Mouse (Mus musculus) cerebellum, adult 2 months (tissue): ENCODE results near the gene Gm49380. TPM values are rescaled to one million over a fixed set of nuclear protein-coding genes. Genes with fewer than 3 reads are reported as not detected.

Source experiments
- DNase-seq, 2 experiments: peaks; one replicate each; pipeline ENCODE4 v3.0.0; 2021
- H3K27ac ChIP-seq: fragments of 200-500 bp; 2 replicates; pipeline ENCODE4 v1.5.1; 2012; ENCODE audit warnings: low read length, control low read depth, inconsistent platforms; ENCODE audit not compliant: insufficient read depth
- H3K27me3 ChIP-seq: fragments of 200-500 bp; 2 replicates; pipeline ENCODE4 v1.6.1; 2012; ENCODE audit warnings: inconsistent platforms, mild to moderate bottlenecking, low read length, moderate library complexity; ENCODE audit not compliant: control insufficient read depth, insufficient read depth
- H3K4me1 ChIP-seq: fragments of 200-500 bp; 2 replicates; pipeline ENCODE4 v1.6.1; 2011; ENCODE audit warnings: low read length; ENCODE audit not compliant: control insufficient read depth, insufficient read depth
- H3K4me3 ChIP-seq: fragments of 200-500 bp; replicated peaks from 2 replicates; pipeline ENCODE3; 2011; ENCODE audit warnings: mild to moderate bottlenecking, low read depth, low read length, control low read depth; ENCODE audit not compliant: insufficient read depth
- CTCF ChIP-seq: fragments of 200-500 bp; IDR thresholded peaks from 2 replicates; pipeline ENCODE4 v1.5.1; 2011; ENCODE audit warnings: low read depth, mild to moderate bottlenecking, control low read depth, low read length, moderate library complexity, borderline replicate concordance; ENCODE audit not compliant: insufficient read depth
- POLR2A ChIP-seq: fragments of 200-500 bp; IDR thresholded peaks from 2 replicates; pipeline ENCODE4 v1.6.1; 2011; ENCODE audit warnings: low read length, control low read depth, borderline replicate concordance; ENCODE audit not compliant: insufficient read depth
- WGBS: fragments of 180-500 bp; shearing (Covaris S2); methylation state at CpG from one replicate; pipeline ENCODE4 v1.1.7; 2018; 5-methylcytosine and 5-hydroxymethylcytosine counted together
- polyA plus RNA-seq: library from polyadenylated mRNA; depleted of rRNA; stranded (reverse); fragments of >200 nt; gene quantifications from 2 replicates; pipeline ENCODE4 v1.2.3, GENCODE M21; 2012

The Gm49380 gene
- polyA plus RNA-seq, 1 experiment, result 0.75 TPM

- no peak for DNase-seq
- Histone ChIP-seq H3K4me1 (no peaks in the 10 kb centered on the region), H3K27ac (no peak overlapping the region), H3K4me3 (no peak overlapping the region), H3K27me3 (no peaks in the 10 kb centered on the region; the same call in 1 of the 2 replicates)
- TF ChIP-seq CTCF, result no peak
- no peak for TF ChIP-seq POLR2A
- whole genome bisulfite sequencing, result 91% methylated on average over 5 of the region's 5 CpGs
Observed at GRCm38 (mm10) chr9:44033317-44033716, 80.0 kb downstream of the Gm49380 start.

- WGBS, result 73% methylated on average over 4 of the region's 4 CpGs
Observed at GRCm38 (mm10) chr9:44031946-44032345, 81.4 kb downstream of the Gm49380 start.

GRCm38 (mm10) chr9:44031079-44031478, 82.2 kb downstream of the Gm49380 start:
- TF ChIP-seq CTCF, result no peak
- no peak for TF ChIP-seq POLR2A
- H3K4me1 ChIP-seq, result no peaks in the 10 kb centered on the region
- no peak overlapping the region for H3K27ac ChIP-seq
- 90% methylated on average over 5 of the region's 5 CpGs for WGBS
- no peak for DNase-seq
- no peaks in the 10 kb centered on the region for H3K27me3 ChIP-seq
- no peak overlapping the region for H3K4me3 ChIP-seq

More at GRCm38 (mm10) chr9:44031946-44032345, 81.4 kb downstream of the Gm49380 start:
- no peaks in the 10 kb centered on the region for H3K4me1 ChIP-seq
- H3K4me3 ChIP-seq, result no peak overlapping the region
- H3K27me3 ChIP-seq, result no peaks in the 10 kb centered on the region
- no peak for DNase-seq
- TF ChIP-seq CTCF, result no peak
- TF ChIP-seq POLR2A, result no peak
- H3K27ac ChIP-seq, result no peak overlapping the region

GRCm38 (mm10) chr9:44030646-44031045, 82.7 kb downstream of the Gm49380 start:
- Histone ChIP-seq H3K27ac (no peak overlapping the region), H3K4me1 (no peaks in the 10 kb centered on the region), H3K27me3 (no peaks in the 10 kb centered on the region), H3K4me3 (no peak overlapping the region)
- no peak for DNase-seq
- 95% methylated on average over 4 of the region's 4 CpGs for WGBS
- TF ChIP-seq POLR2A, result no peak
- no peak for TF ChIP-seq CTCF

- no peaks in the 10 kb centered on the region for H3K27me3 ChIP-seq
- H3K27ac ChIP-seq, result no peak overlapping the region
- H3K4me3 ChIP-seq, result no peak overlapping the region
- 51% methylated on average over 5 of the region's 5 CpGs for WGBS
- H3K4me1 ChIP-seq, result no peaks in the 10 kb centered on the region
- TF ChIP-seq CTCF (no peak), POLR2A (no peak)
- no peak for DNase-seq
Observed at GRCm38 (mm10) chr9:44029580-44030236, 83.6 kb downstream of the Gm49380 start.

GRCm38 (mm10) chr9:44024096-44024495, 89.2 kb downstream of the Gm49380 start:
- 74% methylated on average over 3 of the region's 3 CpGs for WGBS
- Histone ChIP-seq H3K27me3 (no peaks in the 10 kb centered on the region), H3K27ac (no peak overlapping the region), H3K4me1 (no peaks in the 10 kb centered on the region), H3K4me3 (no peak overlapping the region)
- no peak for TF ChIP-seq CTCF
- DNase-seq, result no peak

GRCm38 (mm10) chr9:44022100-44022847, 91.0 kb downstream of the Gm49380 start:
- no peak for DNase-seq
- H3K27ac ChIP-seq, result no peak overlapping the region
- H3K4me1 ChIP-seq, result no peaks in the 10 kb centered on the region
- H3K27me3 ChIP-seq, result no peaks in the 10 kb centered on the region
- 62% methylated on average over 8 of the region's 8 CpGs for WGBS
- TF ChIP-seq CTCF (no peak), POLR2A (no peak)
- H3K4me3 ChIP-seq, result no peak overlapping the region

GRCm38 (mm10) chr9:44020001-44020400, 93.3 kb downstream of the Gm49380 start:
- H3K4me1 ChIP-seq, result no peaks in the 10 kb centered on the region
- no peaks in the 10 kb centered on the region for H3K27me3 ChIP-seq
- 84% methylated on average over 7 of the region's 7 CpGs for WGBS
- no peak for TF ChIP-seq CTCF
- no peak for TF ChIP-seq POLR2A
- H3K27ac ChIP-seq, result no peak overlapping the region
- H3K4me3 ChIP-seq, result no peak overlapping the region
- no peak for DNase-seq
